Mouse (Mus musculus) monocyte, adult 5-6 weeks (primary cell): ENCODE data around the gene Tmem132a. TPM values are rescaled to one million over a fixed set of nuclear protein-coding genes. Genes with fewer than 3 reads are reported as not detected.

ENCODE experiments used
- ATAC-seq: fragments of 153-309, 156-312 bp; replicated peaks from 2 replicates; pipeline ENCODE4 v1.8.0; 2017; ENCODE audit warnings: mild to moderate bottlenecking; ENCODE audit not compliant: low TSS enrichment, insufficient number of reproducible peaks, severe bottlenecking, poor library complexity, low FRiP score
- total RNA-seq: library from RNA; stranded (forward); fragments of 200-1000, 200-491, 200-594 nt; gene quantifications from 3 replicates; pipeline ENCODE4 v1.2.3, GENCODE M21; 2017

Gene Tmem132a
- total RNA-seq, 1 experiment from 2014 or later, result not detected

DNA sequence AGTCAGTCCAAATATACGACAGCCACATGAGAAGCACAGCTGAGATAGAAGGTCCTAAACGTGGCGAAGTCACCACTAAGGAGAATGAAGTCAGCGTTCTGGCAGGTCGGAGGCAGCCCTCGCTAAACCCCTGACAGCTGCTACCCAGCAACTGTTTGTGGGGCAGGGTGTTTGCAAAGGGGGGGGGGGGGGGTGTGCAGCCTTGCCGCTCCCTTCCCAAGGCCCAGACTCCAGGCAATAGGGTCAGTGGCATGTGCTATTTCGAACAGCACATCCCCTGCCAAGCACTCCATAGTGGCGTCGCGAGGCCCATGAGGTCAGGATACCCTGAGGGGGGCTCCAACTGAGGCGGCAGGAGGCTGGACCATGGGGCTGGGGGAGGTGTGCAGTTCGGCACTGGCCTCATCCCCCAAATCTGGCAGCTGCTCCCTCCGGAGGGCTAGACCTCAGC, 11.3 kb upstream of the Tmem132a start:
- ATAC-seq, result no peak

DNA sequence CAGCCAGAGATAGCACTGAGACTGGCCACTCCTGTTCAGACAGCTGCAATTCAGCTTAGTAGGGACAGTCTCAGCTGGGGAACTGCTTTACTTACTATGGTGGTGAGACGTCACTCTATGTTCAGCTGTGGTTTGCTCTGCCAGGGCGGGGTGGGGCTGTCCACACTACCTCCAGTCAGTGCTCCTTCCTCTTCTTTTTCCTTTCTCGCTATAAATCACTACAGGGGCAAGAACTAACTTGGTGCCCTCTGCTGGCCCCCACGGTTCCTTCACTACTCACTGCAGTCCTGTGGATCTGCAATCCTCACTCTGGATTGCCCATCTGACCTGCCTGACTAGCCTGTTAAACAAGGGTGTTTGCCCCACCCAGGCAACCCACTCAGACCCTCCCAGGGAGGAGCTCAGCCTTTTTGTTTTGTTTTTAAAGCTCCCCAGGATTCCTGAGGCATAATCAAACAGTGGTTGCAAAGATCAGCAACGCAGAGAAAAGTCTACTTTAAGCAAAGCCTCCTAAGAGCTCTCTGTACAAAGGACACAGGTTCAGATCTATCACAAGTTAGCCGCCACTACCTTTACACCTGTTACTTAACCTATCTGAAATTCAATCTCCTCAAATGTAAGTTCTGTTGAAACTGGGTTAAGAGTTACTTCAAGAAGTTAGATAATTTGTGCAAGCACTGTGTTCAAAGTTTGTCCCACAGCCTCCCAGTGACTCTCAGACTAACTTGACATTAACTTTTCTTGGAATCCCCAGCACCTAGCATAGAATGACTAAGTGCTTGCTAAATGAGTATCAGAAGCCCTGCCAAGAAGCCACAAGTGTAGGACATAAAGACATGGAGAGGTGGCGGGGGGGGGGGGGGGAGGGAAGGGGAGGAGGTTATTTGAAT, 10.6 kb upstream of the Tmem132a start:
- ATAC-seq, result peak; percentile 94

DNA sequence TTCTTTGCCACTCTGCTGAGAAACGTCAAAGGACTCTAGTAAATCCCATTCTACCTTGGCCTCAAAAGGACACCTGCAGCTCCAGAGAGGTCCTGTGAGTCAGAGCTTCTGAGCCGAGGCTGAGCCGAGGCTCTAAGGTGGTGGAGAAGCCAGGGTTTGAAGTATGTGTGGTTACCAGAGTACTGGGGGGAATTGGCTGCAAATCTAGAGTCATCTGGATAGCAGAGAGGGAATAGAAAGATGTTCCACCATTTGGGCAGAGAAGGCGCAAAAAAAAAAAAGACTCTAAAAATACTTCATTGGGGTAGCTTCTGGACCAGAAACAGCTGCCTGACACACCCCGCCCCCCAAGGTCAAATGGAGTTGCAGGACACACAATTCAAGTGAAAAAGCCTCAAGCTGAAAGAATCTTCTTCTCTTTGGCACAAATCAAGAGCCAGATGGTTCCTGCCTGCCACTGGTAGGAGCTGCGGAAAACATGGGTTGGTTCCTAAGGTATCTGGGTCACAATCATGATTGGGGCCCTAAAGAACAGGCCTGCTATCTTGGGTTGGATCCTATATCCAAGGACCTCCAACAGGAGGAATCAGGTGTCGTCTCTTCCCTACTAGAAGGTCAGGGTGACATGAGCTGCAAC, 8.6 kb upstream of the Tmem132a start:
- no peak for ATAC-seq

DNA sequence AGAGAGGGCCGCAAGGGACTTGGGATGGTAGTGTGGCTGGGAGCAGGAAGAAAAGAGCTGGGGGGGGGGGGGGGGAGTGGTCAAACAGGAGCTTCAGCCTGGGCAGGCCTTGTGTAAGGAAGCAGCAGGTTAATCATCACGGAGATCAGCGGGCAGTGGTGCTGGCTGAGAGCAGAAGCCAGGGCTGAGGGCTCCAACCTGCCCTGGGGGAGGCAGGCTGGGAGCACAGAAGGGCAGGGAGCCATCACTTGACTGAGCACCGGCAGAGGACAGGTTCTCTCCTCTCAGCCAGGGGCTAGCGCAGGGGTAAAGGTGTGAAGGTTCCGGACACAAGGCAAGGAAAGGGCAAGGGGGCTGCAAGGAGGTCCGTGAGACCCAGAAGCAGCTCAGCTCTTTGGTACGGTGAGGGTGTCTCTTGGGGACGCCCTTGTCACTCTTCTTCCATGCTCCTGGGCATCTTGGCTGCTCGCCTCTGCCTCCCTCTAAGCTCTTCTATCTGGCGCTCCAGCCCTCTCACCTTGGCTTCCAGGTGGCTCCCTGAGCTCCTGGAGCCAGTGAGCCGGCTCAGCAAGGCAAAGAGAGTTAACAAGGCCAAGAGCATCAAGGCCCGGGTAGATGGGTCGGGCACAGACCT, 1.7 kb upstream of the Tmem132a start:
- no peak for ATAC-seq

DNA sequence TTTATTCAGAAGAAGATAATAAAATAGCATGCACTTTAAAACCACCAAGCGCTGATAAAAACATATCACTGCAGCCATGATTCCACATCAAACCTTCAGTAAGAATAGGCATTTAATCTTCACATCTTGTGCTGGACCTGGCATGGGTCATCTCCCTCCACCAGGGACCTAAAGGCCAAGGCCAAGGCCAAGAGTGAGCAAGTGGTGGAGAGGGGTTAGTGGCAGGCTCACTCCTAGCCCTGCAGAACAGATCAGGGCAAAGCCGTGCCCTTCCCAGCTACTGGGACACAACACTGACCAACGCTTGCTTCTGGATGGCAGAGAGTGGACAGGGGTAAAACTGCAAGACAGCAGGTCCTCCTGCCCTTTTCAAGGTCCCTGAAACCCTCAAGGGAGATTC, 936 bp upstream of the Tmem132a start:
- no peak for ATAC-seq

DNA sequence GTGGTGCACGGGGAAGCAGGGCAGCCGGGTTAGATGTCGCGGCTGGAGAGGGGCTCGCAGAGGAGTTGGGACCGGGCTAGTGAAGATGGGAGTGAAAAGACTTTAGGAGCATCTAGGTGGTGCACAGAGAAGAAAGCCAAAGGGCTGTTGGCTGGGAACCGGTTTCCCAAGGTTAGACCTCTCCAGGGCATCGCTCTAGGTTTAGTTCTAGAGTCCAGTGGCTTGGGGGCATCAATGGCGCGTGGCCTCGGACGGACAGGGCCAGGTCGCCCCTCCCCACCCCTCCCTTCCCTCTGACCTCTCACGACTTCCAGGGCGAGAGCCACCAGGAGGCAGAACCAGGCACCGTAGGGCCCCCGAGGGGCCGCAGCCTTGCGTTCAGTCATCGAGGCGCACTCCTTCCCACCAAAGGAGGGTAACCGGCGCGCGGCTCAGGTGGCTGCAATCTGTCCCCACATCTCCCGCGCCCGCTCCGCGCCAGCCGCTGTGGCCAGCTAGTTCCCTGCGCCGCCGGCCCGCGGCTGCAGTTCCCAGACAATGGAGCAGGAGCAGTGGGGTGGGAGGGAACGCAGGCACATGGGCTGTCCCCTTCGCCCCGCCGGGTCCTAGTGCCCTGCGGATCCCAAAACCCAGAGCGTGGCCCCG, 377 bp downstream of the Tmem132a start:
- ATAC-seq, result peak; percentile 42; the same call in 1 of the 2 replicates

DNA sequence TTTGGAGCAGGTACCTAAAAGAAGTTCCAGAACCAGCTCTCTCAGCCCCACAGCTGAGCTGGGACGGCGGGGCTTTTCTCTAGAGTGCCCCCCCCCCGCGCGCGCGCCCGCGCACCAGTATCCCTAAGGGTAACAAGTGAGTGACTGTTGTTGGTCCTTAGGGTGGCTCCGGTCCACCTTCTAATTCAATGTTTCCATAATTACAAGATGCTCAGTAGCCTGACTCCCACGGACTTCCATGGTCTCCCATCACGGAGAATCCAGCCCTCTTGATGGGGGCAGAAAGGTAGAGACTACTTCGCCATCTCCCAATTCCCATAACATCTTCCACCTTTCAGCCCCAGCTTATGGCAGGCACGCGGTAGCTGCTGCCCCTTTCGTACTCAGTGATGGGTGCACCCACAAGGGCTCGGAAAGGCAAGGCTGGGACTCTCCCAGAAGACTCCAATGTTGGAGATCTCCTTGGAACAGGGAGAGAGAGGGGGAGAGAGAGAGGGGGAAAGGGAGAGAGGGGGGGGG, 1.1 kb downstream of the Tmem132a start:
- no peak for ATAC-seq

DNA sequence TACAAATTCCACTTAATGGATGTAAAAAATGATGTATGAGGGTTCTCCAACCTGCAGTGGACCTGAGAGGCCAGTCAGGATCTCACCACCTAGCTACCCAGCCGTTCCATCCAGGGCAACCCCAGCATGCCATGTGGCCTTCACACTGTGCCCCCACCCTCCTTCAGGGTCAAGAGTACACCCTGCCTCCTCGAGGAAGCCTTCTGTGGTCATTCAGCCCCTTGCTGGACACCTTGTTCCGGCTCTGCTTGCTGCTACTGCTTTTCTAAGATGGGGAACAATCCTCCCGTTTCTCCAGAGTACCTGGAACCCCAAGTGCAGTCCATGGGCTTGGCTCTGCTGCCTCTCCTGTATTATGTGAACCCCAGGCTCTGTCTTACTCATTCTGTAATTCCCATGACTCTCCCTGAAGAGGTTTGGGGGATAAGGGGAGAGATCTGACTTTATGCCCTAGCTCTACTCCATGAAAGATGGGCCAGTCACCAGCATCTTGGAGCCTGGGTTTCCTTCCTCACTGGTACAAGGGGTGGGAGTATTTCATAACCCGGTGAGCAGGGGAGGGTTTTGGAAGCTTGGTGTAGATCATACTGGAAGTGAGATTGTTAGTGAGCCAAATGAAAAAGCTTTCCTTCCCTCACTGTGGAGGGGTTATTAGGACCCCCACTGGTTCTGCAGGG, 1.7 kb downstream of the Tmem132a start:
- ATAC-seq, result no peak

DNA sequence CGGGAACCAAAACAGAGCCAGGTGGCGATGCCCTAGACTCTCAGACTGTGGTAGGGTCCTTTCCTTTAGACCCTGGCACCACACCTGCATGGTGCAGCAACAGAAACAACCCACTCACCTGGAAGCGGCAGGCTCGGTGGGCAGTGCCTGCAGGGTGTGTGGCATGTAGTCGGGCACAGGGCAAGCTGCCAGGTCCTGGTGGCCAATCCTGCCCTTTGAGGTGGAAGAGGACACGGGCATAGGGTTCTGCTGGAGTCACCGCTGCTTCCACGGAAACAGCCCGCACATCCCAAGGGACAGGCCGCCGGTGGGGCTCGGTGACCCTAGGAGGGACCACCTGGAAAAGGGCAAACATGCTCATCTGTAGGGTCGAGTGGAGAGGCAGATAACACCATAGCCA, 3.4 kb downstream of the Tmem132a start:
- no peak for ATAC-seq

DNA sequence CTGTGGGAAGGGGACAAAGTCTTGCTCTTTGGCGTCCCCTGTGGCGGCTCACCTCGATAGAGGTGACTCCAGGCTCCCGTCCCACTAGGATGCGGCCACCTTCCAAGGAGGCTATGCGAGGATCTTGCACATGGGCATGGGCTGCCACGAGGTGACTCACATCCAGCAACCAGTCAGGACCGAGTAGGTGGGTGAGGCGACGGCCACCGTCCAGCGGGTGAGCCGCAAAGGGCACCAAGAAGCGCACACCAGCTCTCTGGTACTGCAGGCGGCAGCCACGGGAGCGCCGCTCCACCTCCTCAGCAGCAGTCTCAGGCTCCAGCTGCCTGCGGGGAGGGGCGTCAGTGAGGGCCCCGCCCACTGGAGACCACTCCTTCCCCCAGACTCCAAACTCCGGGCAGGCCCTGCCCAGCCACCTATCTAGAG, 9.7 kb downstream of the Tmem132a start:
- no peak for ATAC-seq

DNA sequence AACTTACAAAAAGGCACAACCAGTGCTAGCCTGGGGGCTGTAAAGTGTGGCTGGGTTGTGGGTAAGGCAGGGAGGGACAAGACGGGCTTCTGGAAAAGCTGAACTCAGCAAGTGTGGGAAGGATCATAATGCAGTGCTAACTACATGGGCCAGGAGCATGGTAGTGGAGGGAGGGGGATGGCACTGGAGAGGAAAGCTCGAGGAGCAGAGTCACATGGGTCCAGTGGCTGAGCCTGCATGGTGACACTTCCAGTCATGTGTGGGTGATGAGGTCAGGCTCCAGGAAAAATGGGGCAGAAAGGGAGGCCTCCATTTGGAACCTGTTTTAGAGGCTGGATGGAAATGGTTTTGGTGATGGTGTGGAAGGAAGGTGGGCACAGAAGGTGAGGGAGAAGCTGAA, 13.2 kb downstream of the Tmem132a start:
- no peak for ATAC-seq

DNA sequence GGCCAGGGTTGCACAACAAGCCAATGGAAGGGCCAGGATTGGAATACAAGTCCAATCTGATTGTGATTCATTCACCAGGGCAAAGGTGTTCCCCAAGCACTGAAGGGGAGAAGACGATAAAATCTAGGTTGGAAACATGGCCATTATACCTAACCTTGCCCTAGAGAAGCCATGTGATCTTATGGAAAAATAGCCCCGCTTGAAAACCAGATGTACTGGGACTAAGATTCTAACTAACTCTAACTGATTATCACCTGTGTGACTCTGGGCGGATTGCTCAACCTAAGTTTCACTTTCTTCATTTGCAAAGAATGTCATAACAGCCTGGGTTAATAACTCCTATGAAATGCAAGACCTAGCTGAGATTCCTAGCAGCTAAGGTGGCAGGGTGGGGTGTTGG, 14.3 kb downstream of the Tmem132a start:
- ATAC-seq, result no peak

DNA sequence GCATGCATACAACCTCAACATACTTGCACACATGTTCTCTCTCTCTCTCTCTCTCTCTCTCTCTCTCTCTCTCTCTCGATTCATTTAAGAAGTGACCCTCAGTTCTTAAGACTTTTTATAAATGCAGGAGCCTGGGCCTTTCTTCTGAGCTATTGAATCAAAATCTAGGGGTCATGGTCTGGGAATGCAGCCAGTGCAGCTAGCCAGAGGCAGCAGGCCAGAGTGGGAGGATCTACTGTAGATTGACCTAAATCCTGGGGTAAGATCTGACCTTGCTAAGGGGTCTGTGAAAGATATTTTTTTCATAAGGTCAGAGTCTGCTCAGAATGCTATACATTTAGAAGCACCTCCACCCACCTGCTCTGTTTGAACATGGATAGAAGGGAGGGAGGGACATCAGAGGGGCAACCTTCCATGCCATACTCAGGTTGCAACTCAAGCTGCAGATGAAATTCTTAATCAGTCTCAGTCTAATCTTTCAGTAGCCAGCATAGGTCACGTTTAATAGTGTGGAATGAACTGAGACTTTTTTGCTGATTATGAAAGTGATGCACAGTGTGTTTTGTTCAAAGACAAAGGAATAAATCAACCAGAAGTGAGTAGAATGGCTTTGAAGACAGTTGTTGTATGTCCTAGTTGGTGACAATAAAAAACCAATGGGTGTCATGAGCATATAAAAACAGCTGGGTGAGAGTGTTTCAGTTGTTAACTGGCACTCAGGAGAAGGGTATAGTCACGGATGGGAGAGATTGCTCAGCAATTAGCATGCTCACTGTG, 22.2 kb downstream of the Tmem132a start:
- no peak for ATAC-seq

DNA sequence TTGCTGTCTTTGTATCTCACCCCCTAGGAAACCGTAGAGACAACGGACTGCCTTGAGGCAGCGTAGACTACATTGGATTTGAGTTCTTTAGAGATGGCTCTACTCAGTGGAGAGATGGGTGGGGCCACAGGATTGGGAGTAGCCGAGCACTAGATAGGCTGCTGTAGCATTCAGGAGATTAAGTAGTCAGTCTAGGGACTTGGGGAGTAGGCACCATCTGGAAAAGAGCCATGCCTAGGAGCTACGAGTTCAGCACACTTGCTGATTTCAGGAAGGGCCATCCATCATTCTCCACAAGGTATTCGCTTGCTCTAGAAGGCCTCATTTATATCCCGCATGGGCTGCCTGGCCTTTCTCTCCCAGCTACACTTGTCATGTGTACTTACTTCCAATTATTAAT, 23.6 kb downstream of the Tmem132a start:
- ATAC-seq, result no peak

DNA sequence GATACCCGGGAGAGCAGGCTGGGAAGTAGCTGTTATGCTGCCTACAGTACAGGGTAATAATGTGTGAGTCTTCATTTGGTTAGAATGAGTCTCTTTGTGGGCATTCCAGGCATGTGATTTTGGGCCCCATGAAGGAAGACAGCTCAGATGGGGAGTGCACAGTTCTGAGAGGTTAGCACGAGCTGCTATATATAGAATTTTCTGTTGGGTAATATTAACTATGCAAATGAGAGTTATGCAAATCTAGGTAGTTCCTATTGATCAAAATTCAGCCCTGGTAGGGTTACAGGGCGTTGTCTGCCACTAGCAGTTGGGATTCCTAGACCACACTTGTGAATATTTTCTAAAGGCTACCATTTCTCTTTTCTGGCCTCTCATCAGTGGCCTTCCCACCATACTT, 24.3 kb downstream of the Tmem132a start:
- 0 out of 2 replicates have a peak, but pooled peaks have one; percentile 4 for ATAC-seq

DNA sequence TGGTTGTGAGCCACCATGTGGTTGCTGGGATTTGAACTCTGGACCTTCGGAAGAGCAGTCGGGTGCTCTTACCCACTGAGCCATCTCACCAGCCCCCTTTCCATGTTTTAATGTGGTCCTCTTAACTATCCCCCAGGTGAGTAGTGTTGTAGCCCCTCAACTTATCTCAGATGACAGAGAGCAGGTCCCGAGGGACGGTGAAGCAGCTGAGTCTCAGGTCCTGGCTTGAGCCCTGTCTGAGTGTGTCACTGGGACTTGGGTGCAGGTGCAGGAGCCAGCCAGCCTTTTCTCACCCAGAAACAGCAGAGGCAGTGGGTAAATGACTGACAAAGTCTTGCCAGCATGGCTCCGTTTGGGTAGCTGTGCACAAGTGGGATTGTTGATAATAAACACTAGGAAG, 25.5 kb downstream of the Tmem132a start:
- no peak for ATAC-seq

DNA sequence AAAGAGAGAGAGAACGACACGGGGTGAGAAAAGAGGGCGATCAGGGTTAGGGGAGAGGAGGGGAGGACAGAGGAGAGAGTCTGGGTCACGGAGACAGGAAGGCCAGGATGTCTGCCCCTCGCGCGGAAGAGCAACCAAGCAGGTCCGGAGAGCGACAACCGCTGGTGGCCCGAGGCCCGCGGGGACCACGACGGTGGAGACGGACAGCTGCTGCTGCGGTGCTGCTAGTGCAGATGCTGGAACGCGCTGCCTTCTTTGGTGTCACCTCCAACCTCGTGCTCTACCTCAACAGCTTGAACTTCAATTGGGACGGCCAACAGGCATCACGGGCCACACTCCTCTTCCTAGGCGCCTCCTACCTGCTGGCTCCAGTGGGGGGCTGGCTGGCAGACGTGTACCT, 26.8 kb downstream of the Tmem132a start:
- ATAC-seq, result no peak
